Mouse (Mus musculus) right cerebral cortex, postnatal 14 days (tissue): Measurements from ENCODE around the gene Krtap16-1.

ENCODE experiments used
- DNase-seq: peaks from one replicate; pipeline ENCODE4 v3.0.0; 2022

Gene Krtap16-1

GRCm38 (mm10) chr11:99986180-99986647 is at the start of gene Krtap16-1:
Krtap16-1 (minus strand) TSS chr11:99986597.
- DNase-seq: no peak

GRCm38 (mm10) chr11:100029768-100030167 is 43.4 kb upstream of the Krtap16-1 start, which contains the start of gene Krt33b:
Krt33b (minus strand) TSS chr11:100029868.
- DNase-seq: no peak

- no peak for DNase-seq
Measured at GRCm38 (mm10) chr11:100021438-100021837, 35.0 kb upstream of the Krtap16-1 start.

- no peak for DNase-seq
Measured at GRCm38 (mm10) chr11:100019466-100019865, 33.1 kb upstream of the Krtap16-1 start.

GRCm38 (mm10) chr11:100016112-100016511 is 29.7 kb upstream of the Krtap16-1 start, which contains the start of gene Krt33a:
Krt33a (minus strand) TSS chr11:100016212.
- no peak for DNase-seq

GRCm38 (mm10) chr11:100013691-100014171 is 27.3 kb upstream of the Krtap16-1 start:
- no peak for DNase-seq

- no peak for DNase-seq
Measured at GRCm38 (mm10) chr11:100010682-100011081, 24.3 kb upstream of the Krtap16-1 start.

- DNase-seq: no peak
Measured at GRCm38 (mm10) chr11:100008336-100008735, 21.9 kb upstream of the Krtap16-1 start.

GRCm38 (mm10) chr11:100006624-100007023 is 20.2 kb upstream of the Krtap16-1 start:
- DNase-seq: no peak

GRCm38 (mm10) chr11:100005905-100006304 is 19.5 kb upstream of the Krtap16-1 start:
- no peak for DNase-seq

GRCm38 (mm10) chr11:100004846-100005245 is 18.4 kb upstream of the Krtap16-1 start:
- DNase-seq: peak; percentile 68

GRCm38 (mm10) chr11:99999091-99999490 is 12.7 kb upstream of the Krtap16-1 start:
- DNase-seq: no peak

GRCm38 (mm10) chr11:99994384-99994661 is 7.9 kb upstream of the Krtap16-1 start:
- DNase-seq: no peak

GRCm38 (mm10) chr11:99993620-99994383 is 7.4 kb upstream of the Krtap16-1 start, which contains the start of gene Krtap17-1:
Krtap17-1 (minus strand) TSS chr11:99993994.
- no peak for DNase-seq

- DNase-seq: no peak
Measured at GRCm38 (mm10) chr11:99990571-99990970, 4.2 kb upstream of the Krtap16-1 start.

GRCm38 (mm10) chr11:99989881-99990405 is 3.5 kb upstream of the Krtap16-1 start:
- DNase-seq: no peak

GRCm38 (mm10) chr11:99988530-99988929 is 2.1 kb upstream of the Krtap16-1 start:
- DNase-seq: no peak

- peak; percentile 49 for DNase-seq
Measured at GRCm38 (mm10) chr11:99985291-99986092, 905 bp downstream of the Krtap16-1 start.

- DNase-seq: no peak
Measured at GRCm38 (mm10) chr11:99983442-99983841, 3.0 kb downstream of the Krtap16-1 start.

- DNase-seq: no peak
Measured at GRCm38 (mm10) chr11:99982731-99983130, 3.7 kb downstream of the Krtap16-1 start.

- DNase-seq: no peak
Measured at GRCm38 (mm10) chr11:99978953-99979352, 7.4 kb downstream of the Krtap16-1 start, which contains the start of gene Krtap29-1. Krtap29-1 (minus strand) TSS chr11:99979053.

- DNase-seq: no peak
Measured at GRCm38 (mm10) chr11:99965961-99966360, 20.4 kb downstream of the Krtap16-1 start.

- DNase-seq: no peak
Measured at GRCm38 (mm10) chr11:99964213-99964612, 22.2 kb downstream of the Krtap16-1 start.
